Mouse (Mus musculus) 416B (cell line): ENCODE results near the gene Dpp6.

Experiments
- DNase-seq: peaks from one replicate; pipeline ENCODE4 v3.0.0; 2011; ENCODE audit warnings: low read depth

Gene Dpp6

DNA sequence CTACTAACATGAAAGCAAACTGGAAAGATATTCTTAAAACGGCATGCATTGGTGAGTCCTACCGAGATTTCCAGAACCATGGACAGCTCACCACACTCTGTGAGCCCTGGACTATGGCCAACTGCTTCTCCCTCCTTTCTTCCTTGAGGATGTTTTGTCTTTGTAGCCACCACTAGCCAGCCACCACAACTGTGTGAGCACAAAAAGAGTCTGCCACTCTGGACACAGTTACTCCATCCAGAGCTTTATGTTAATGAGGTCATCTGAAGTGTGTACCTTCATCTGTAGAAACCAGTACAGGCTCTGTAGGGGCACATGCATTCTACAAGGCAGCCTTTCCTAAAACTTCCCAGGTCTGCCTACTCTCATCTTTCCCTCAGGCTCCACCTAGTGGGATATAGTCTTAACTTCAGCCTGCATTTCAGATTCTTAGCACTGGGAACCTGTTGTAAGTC is 727.8 kb downstream of the Dpp6 start:
- peak; percentile 4 for DNase-seq

DNA sequence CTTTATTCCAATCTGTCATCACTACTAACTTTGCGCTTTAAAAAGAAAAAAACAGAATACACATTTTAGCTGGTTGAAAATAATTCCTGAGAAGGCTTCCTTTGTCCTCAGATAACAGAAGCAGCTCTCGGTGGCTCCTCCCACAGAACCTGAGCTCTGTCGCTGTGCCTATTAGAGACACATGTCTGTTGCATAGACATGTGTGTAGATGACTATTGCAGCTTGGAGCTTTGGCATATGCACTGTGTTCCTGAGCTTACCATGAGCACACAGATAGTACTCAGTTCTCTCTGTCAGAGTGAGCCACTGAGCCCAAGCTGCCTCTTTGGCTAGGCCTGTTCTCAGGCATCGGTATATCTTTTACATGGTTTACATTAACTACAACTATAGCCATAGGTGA is 732.3 kb downstream of the Dpp6 start:
- DNase-seq, result no peak

DNA sequence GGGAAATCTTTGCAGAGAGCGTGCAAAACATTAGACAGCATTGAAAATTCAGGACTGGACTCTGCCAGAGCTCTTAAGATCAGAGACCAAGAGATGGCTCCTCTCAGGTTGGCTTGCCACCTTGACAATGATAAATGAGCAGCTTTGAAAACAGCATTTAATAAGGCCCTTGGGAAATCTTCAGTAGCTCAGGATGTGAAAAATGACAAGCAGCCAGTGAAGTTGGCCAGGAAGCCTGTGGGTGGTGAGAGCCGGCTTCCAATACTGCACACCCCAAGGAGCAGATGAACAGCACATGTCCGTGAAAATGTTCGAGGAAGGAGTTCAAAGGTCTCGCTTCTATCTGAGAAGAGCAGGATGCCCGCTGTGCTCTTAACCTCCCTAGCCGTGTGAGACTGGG is 748.7 kb downstream of the Dpp6 start:
- DNase-seq, result no peak

DNA sequence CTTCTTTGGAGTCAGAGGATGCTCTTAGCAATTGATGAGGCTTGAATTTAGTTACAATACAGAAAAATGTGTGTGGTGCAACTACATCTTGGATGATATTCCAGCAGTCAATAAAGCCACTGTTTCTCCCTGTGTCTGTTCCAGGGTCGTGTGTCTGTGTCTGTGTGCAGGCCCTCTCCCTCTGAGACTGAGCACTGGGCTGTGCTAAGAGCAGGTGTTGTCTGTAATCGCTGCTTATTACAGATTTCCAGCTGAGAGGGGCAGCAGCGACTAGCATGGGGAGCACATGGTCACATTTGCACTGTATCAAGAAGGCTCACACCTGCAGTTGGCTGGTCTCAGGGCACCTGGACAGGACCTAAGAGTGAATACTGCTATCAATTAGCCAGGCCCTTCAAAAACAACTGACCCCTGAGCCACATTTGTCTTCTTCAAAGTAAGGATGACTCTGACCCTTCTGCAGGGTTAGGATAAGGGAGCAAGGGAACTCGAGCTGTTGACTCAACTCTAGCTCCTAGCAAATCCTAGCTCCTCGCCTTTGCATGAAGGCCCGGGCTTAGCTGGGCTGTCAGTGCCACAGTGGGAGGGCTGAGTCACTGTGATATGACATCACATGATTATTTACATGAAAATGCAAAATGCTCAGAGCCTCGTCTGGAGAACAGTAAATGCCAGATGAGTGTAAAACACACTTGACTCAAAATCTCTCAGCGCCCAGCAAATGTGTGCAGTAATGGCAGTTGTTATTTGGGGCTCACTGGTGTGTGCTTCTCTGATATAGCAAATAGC is 771.2 kb downstream of the Dpp6 start:
- DNase-seq, result no peak

DNA sequence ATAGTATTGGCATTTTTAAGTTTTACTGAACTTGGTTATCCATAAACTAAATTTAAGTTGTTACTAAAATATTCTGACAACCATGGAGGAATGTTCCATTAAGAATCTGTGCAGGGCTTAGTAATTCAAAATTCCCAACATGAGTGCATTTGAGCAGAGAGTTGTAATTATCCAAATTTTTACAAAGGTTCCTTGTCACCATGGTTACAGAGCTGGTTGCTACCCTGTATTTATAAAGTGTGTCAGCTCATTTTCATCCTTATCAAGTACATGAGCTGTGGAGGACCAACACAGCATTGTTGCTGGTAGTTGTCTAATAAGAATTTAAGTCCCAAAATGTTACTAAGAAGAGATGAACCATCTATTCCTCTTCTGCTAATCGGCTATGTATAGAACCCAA is 787.1 kb downstream of the Dpp6 start:
- DNase-seq, result no peak

DNA sequence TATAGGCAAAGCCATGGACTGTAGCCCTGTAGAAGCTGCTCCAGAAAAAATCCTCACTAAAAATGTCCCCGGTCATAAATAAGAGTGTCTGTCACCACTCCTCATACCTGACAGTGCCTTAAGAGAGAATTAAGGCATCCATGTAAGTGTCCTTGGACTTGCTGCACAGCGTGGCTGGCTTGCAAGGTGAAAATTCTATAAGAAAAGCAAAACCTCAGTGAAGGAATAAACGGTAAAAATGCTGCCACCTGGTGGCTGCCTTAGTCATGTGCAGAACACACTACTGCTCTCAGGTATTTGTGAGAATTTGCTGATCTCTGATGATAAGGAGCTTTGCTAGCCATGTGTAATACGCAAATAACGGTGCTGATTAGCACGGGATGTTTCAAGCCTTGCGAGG is 798.8 kb downstream of the Dpp6 start:
- peak; percentile 42 for DNase-seq

DNA sequence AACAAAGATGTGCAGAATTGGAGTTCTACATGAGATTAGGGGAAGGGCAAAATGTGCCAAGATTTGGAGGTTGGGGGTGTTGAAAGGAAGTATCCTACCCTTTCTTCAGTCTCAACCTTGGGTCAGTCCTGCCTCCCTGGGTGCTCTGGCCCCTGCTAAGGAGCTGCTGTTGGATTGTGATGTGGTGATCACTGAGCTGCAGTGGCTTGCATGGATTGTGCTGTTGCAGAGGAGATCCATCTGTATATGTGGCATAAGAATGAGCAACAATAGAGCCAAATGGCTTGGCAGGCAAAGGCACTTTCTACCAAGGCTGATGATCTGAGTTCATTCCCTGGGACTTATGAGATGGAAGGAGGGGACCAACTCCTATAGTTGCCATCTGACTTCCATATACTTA is 804.8 kb downstream of the Dpp6 start:
- DNase-seq, result no peak

DNA sequence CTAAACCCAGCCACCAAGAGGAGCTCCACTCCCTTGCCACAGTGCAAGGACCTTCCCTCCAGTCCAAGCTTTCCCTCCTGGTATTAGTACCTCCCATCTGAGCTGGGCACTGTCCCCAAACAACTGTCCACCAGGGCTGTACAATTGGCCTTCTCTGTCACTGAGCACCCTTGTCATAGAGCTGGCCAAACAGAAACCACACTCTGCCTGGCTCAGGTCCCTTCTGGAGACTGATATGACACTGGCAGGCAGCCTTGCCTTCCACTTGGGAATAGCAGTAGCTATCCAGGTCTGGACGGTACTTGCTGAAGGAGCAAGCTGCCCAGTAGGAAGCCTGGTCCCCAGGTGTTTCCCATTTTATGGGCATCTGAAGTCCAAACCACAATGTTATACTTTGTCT is 806.9 kb downstream of the Dpp6 start:
- no peak for DNase-seq

DNA sequence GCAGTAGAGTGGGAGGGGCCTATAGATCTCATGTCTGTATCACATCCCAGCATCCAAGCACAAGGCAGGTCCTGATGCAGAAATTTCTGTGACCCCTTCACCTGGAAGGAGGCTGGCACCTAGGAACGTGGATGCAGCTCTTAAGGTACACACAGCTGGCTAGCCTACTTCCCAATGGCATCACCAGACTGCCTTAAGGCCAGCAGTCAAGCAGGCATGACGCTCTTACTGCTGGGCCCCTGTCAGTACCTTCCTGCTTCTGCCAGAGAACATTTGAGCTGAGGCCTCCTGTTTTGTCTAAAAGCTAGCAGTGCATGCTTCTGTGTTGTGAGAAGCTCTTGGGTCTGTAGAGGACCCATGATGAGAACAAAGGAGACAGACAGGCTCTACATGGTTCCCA is 815.1 kb downstream of the Dpp6 start:
- DNase-seq, result no peak

DNA sequence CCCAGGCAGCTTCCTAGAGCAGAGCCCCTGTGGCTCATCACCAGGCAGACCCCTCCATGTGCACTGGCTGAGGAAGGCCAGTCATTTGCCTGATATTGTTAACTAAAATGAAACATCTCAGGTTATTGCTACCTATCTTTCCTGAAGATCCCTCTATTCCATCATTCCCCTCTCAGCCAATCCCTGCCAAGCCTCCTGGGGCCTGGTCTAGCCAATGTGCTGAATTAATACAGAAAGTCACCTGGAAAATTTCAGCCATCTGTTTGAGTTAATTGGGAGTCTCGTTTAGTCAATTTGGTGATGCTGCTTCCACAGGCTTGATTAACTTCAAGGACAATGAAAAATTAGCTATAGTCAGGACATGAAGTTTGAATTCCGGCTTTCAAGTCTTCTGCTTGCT is 818.9 kb downstream of the Dpp6 start:
- DNase-seq, result no peak

DNA sequence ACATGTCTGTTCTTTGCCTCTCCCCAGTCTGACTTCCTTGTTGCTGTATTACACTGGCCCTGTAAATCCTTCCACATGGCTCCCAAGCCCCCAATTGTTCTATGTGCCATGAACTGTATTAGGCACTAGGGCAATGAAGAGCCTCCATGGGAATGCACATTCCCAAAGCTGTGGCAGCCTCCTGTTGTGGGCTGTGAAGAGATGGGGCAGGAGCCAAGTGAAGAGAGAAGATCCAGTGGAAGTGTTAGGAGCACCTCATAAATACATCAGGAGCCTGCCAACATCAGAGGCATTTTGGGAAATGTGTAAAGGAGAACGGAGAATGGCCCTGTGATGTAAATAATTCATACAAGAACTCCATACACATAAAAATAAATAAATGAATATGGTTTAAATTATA is 824.9 kb downstream of the Dpp6 start:
- DNase-seq, result no peak

DNA sequence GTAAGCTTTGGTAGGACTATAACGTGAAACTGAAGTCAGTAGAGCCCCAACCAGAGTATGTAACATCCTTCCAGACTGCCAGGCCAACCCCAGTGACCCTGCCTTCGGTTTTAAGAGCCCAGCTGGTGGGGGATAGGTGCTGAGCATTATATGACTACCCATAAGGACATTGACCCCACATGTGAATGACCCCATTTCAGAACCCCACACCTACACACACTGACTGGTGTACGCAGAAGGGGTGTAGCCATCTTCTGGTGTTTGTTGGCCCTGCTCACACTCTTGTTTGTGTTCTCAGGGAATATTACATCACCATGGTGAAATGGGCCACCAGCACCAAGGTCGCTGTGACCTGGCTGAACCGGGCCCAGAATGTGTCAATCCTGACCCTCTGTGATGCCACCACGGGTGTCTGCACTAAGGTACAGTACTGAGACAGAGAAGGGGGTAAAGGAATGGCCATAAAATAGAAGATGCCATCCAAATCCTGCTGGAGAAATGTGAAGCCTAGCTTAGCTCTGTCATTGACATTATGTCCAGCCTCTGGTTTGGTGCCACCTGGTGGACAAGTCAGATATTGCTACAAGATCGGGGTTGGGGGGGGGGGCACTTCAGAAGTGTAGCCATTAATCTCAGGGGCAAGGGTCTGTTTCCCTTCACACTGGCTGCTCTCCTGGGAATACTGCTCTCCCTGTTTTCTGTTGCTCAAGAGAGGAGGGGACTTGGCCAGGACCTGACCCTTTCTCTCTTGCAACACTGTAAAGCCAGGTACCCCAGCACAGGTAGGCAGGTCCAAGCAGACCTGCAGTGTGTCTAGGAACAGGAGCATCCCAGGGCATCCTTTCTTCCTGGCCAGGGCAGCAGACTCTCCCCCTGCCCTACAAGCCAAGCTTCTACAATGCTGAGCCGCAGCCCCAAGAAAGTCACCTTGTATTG is 835.1 kb downstream of the Dpp6 start:
- peak; percentile 11 for DNase-seq

DNA sequence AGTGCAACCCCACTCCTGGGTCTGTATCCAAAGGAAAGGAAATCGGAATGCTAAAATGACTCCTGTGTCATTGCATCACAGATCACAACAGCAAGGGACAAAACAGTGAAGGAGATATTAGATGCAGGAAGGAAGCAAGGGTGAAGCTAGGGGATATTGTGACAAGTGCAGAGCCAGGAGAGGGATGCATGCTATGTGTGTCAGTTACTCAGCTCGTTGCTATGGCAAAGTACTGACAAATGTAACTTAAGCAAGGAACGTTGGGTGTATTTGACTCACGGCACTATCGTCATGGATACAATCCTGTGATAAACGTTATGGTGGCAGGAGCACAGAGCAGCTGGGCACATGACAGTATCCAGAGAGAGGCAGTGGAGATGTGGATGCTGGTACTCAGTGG is 839.1 kb downstream of the Dpp6 start:
- DNase-seq, result no peak

DNA sequence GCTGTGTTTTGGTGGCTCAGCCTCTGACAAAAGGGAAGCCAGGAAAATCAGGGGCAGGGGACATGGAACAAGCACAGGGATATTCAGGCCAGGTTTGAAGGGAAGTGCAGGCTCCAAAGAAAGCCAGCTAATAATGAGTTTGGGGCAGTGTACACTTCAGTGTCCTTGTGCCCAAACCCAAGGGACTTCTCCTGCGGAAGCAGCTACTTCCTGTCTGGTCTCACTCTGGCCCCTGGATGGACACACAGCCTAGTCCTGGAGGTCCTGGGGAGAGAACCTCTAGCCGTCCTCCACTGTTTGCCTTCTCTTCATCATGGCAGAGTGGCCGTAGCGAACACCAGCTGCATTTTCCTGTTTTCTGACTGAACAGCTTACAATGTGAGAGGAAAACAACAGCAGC is 840.7 kb downstream of the Dpp6 start:
- no peak for DNase-seq

DNA sequence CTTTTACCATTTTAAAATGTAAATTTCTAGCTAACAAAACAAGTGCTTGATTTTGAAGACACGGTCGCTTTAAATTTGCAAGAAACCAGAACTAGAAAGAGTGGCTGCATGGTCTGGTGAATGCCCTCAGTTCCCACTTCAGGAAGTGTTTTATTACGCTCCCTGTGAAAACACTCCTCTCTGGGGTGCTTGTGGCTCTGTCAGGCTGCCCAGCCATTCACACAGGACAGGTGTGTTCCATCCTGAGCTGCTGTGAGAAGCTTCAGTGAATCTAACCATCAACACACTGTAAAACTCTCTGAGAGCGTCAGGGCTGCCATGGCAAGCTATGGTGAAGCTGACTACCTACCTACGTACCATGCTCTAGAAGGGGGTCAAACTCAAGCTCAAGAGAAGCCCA is 841.2 kb downstream of the Dpp6 start:
- DNase-seq, result no peak

DNA sequence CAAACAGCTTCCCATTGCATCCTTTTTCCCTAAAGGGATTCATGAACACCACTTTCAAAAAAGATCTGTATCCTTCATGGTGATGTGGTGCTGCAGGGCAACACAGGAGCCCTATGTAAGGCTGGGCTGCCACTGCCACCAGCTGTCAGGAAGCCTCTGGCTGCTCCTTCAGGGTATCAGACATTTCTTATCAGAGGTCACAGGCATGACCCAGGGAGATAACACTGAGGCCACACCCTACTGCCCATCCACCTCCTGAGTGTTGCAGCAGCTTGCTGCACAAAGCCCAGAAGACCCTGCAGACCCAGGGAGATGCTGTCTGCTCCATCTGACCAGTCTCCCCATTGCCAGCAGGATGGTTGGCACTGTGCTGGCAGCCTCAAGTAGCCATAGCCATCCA is 841.6 kb downstream of the Dpp6 start:
- DNase-seq, result peak; percentile 22

DNA sequence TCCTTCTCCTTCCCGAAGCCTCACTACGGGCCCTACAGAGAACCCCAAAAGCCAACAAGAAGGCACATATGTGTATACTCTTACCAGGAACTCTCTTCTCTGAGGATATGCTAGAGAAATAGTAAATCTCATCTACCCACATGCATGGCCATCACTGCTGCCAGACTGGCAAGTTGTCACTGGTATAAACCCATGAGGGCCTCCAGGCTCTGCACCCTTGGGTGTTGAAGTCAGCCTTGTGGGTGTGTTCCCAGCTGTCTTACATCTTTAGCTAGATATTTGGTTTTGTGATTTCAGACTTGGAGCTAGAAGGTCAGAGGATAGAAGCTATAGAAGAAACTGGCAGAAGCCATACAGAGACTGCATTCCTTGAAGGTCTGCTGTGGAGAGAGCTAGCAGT is 842.0 kb downstream of the Dpp6 start:
- DNase-seq, result no peak

DNA sequence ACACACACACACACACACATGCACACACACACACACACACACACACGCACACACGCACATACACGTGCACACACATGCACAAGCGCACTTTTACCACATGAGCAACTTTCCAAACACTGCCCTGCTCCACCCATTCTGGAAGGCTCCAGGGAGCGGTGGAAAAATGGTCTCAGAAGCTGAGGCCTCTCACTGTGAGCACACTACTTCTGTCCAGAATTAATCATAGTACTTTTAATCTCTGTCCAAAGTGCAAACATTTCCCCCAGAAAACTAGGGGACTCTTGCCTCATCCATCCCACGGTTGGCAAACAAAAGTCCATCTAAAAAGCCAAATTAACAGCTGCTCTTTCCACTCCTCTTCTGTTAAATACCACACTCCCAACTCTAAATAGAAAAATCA is 842.8 kb downstream of the Dpp6 start:
- DNase-seq, result no peak

DNA sequence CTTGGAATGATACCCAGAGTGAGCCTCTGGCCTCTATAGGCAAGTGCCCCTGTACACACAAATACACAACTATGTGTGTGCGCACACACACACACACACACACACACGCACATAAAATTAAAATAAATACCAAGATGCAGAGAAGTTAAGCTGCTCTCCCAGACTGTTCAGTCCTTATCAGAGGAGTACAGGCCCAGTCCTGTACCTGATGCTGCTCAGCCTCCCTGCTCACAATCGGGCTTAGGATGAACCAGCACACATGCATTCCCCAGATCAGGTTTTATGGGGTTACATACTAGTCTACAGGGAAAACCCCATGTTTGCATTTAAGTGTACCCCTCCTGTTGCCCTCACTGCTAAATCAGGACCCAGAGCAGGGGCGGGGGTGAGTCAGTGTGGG is 847.1 kb downstream of the Dpp6 start:
- DNase-seq, result no peak

DNA sequence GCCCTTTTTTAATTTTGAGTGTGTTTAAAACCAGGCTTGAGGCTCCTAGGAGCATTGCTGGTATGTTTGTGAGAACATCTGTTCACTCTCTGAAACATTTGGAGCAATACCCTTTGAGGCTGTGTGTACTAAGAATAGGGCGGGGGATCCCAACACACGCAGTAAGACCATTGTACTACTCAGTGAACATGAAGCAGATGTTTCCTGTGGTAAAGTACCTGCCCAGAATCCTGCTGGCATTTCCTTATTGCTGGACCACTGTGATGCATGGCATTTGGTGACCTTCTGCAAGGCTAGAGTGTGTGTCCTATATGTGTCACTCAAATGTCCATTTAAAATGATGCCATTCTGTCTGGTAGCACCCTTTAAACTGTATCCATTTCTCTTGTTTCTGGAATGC is 854.5 kb downstream of the Dpp6 start:
- no peak for DNase-seq

DNA sequence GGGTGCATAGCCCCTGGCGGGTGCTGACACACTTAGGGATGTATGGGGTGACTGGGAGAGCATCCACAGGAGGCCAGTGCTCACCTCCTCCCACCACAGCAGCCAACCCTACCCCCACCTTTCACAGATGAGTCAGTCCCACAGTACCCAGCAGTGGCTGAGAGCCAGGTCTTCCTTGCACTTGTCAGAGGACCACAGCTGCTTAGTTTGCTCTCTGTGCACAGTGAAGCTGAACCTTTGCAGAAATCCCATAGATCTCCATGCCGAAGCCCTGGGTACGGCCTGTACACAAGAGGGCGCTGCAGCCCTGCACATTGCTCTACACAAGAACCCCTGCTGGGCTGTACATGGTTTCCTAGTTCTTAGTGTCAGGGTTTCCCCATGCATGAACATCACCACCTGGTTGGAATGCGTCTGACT is 860.3 kb downstream of the Dpp6 start:
- DNase-seq, result peak; percentile 47

DNA sequence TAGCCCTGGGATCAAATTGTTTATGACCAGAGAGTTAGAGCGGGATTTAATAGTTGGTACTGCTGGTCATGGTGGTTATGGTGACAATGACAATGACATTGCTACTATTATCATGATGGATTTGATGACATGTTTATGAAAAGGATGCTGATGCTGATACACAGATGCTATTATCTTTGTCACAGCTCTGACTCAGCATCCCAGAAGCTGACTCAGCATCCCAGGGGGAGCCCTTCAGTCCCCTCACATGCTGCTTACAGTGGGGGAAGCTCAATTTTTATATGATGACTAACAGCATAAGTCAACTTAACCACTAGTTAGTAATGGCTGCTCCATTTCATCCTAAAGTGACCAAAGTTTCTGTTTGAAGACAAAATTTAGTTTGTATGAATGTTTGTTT is 862.1 kb downstream of the Dpp6 start:
- no peak for DNase-seq

DNA sequence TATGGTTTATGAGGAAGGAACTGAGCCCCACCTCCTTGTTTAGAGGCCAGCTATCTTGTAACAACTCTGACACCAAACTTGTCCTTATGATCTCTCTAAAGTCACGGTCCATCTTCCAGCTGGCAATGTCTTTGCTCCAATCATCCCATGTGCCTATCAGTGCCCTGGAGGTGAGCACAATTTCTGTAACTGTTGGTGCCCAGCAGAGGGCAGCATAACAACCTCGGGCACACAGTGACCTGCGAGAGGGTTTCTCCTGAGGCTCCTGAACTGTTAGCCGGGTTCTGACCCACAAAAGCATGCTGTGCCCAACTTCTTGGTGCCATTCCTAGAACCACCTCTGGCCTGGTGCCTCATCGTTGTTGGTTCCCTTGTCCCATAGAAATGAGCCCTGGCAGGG is 863.5 kb downstream of the Dpp6 start:
- peak; percentile 41 for DNase-seq
